Mouse (Mus musculus): ENCODE results near the gene Col26a1.

Gene Col26a1

DNA sequence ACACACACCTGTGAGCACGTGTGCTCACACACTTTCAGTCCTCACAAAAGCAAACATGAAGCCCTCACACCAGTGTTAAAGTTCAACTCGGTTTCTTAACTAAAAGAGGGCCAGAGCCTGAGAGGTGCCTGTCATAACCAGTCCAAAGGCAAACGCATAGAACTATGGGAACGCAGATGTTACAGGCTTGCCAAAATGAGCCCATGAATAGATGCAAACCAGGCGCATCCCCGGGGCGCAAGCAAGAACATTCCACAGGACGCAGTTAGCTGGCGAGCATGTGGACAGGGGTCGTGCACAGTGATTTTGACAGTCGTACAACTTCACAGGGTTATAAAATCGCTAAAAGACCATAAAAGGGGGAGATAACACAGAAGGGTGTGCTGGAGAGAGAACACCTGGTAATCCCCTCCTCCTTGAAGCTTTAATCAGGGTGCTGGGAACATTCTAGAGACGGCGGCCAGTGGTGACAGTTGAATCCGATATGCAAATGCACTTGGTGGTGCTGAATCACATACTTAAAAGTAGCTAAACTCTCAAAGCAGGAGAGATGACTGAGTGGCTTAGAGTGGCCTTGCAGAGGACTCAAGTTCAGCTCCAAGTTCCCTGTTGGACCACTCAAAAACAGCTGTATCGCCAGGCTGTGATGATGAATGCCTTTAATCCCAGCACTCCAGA is 76.5 kb downstream of the Col26a1 start:
- no peak for DNase-seq (ENCODE audit: low read depth)

DNA sequence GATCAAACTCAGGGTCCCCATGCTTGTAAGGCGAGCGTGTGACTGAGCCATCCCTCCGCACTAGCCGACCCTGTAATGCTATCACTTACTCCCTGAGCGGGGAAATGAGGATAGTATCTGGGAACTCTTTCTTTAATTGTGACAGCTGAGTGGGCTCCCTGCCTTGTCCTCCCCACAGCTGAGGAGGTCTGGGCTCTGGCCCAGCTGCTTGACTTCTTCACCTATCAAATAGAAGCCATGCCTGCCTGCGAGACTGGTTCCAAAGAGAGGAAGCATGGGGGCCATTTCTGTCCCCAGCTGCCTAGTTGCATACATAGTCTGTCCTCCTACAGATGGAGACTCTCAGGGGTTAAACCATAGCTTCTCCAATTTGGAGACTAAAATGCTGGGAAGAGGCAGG is 78.0 kb downstream of the Col26a1 start:
- no peak for DNase-seq (ENCODE audit: low read depth)

- no peak for DNase-seq (ENCODE audit: low read depth)
Observed at GRCm38 (mm10) chr5:136804246-136804645, 78.8 kb downstream of the Col26a1 start.

GRCm38 (mm10) chr5:136802732-136803131 is 80.3 kb downstream of the Col26a1 start:
- DNase-seq (ENCODE audit: low read depth) = no peak

DNA sequence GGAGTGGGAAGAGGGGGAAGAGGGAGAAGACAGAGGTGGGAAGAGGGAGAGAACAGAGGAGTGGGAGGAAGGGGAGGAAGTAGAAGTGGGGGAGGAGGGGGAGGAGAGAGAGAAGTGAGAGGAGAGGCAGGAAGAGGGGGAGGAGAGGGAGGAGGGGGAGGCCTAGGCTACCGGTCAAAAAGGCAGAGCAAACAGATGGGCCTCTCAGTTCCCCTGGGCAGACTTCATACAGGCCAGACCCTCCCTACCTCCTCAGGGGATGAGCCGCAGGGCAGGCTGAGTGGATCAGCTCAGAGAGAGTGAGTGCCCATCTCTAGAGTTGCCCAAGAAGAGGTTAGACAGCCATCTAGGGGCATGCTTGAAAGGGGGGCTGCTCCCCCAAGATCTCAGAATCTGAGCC is 86.1 kb downstream of the Col26a1 start:
- no peak for DNase-seq (ENCODE audit: low read depth)

DNA sequence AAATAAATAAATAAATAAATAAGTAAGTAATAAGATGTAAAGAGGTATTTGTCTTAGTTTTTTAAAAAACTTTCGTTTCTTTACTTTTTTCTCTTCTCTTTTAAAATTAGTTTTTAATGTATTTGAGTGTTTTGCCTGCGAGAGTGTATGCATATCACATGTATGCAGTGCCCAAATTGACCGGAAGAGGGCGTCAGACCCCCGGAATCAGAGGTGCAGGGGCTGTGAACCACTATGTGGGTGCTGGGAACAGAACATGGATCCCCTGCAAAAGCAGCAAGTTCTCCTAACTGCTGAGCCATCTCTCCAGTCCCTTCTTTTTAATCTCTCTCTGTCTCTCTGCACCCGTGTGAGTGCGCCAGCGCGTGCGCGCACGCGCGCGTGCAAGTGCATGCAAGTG is 89.2 kb downstream of the Col26a1 start:
- DNase-seq (ENCODE audit: low read depth) = no peak

DNA sequence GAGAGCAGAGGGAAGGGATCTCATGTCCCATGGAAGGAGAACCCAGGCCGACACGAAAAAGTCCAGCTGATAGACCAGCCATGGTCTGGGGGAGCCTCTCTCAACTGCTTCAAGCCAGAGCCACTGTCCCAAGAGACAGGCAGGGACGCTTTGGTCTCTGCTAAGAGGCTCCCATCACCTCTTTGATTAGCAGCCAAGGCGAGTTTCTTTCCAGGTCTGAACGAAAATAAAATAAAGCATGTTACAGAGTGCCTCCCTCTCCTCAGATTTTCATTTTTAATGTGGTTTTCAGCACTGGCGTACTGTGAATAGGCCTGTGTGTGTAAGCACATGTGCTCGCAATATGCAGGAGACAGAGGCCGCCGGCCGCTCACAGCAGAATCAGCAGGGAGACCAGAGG is 90.5 kb downstream of the Col26a1 start:
- DNase-seq (ENCODE audit: low read depth) = no peak

GRCm38 (mm10) chr5:136791204-136791603 is 91.8 kb downstream of the Col26a1 start:
- no peak for DNase-seq (ENCODE audit: low read depth)

- DNase-seq (ENCODE audit: low read depth) = peak; percentile 90
Observed at GRCm38 (mm10) chr5:136790570-136791196, 92.3 kb downstream of the Col26a1 start.

- peak; percentile 38 for DNase-seq (ENCODE audit: low read depth)
Observed at GRCm38 (mm10) chr5:136784531-136784930, 98.5 kb downstream of the Col26a1 start.

DNA sequence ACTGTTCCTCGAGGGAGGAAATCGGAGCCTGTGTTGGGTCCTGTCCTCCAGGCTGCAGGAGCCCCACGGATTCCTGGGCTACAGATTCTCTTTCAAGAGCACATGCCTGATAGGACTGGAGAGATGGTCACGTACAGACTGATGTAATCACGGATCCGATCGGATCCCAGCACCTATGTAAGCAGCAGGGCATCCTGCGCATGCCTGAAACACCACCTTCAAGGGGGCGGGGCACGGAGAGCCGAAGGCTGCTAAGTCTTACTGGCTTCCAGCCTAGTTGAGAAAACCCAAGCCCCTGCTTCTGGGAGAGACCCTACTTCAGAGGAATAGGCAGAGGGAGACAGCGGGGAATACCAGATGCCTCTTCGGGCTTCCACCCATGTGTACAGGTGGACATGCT is 100.4 kb downstream of the Col26a1 start:
- no peak for DNase-seq (ENCODE audit: low read depth)

DNA sequence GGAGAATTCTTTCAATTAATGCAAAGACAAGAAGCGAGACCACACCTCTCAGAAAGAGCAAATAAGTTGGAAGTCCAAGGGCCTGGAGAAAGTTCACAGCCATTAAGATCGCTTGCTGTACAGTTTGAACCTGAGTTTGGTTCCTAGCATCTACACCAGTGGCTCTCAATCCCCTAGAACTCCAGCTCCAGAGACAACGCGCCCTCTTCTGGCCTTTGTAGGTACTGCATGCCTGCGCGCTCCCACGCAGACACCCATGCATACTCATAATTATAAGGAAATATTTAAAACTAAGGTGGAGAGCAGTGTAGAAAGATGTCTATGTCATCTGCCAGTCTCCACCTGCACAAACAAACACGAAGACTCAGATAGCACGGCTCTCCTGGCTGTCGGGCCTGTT is 102.5 kb downstream of the Col26a1 start:
- peak; percentile 41 for DNase-seq (ENCODE audit: low read depth)

DNA sequence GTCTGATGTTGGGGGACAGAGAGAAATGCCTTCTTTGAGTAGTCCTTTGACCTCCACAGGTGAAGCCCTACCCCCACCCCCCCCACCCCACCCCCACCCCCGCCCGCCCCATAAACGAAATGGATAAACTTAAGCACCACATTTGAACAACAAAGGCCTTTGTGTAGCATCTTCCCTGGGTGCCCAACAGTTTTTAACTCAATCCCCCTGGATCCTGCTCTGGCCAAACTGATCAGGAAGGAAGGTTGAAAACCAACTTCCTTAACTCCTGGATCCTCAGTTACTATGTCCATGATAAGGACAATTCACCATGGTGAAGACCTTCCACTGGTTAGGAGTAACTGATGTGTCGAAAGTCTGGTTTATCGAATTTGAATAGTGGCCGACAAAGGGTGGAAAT is 103.1 kb downstream of the Col26a1 start:
- DNase-seq (ENCODE audit: low read depth) = no peak

DNA sequence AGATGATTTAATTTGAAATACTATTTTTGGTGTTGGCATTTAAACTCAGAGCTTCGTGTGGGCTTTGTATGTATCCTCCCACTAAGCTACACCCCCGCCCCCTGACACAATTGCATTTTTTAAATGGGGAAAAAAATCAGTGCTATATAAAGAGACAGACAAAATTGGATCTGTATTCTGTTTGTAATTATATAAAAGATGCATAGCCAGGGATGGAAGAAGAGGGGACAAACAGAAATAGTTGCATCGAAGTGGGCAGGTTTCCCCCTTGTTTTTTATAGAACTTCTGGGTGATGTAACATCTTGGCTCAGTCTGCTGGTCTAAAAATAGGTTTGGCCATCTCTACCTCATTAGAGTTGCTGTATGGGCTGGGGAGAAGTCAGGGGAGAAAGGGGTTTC is 107.5 kb downstream of the Col26a1 start:
- no peak for DNase-seq (ENCODE audit: low read depth)

GRCm38 (mm10) chr5:136773044-136774039 is 109.7 kb downstream of the Col26a1 start:
- no peak for DNase-seq (ENCODE audit: low read depth)

- DNase-seq (ENCODE audit: low read depth) = no peak
Observed at GRCm38 (mm10) chr5:136771132-136771531, 111.9 kb downstream of the Col26a1 start.

- DNase-seq (ENCODE audit: low read depth) = no peak
Observed at GRCm38 (mm10) chr5:136767304-136767703, 115.7 kb downstream of the Col26a1 start.

- no peak for DNase-seq (ENCODE audit: low read depth)
Observed at GRCm38 (mm10) chr5:136764157-136764669, 118.8 kb downstream of the Col26a1 start.

DNA sequence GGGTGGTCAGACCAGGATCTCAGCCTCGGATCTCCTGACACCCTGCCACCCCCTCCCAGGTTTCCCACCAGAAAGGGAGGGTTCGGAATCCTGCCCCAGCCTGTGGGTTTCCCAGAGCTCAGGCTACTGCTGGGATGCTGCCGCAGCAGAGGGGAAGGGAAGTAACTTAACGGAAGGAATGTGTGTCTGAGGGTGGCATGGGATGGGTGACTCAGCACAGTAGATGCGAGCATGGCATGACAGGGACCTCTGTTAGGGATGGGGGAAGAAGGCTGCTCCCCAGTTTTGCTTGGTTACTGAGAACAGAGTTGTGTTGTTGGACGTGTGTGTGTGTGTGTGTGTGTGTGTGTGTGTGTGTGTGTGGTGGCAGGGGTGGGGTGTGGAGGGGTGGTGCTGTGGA is 122.7 kb downstream of the Col26a1 start:
- no peak for DNase-seq (ENCODE audit: low read depth)

GRCm38 (mm10) chr5:136759781-136760180 is 123.2 kb downstream of the Col26a1 start:
- DNase-seq (ENCODE audit: low read depth) = no peak

GRCm38 (mm10) chr5:136755696-136756095 is 127.3 kb downstream of the Col26a1 start:
- DNase-seq (ENCODE audit: low read depth) = peak; percentile 84

DNA sequence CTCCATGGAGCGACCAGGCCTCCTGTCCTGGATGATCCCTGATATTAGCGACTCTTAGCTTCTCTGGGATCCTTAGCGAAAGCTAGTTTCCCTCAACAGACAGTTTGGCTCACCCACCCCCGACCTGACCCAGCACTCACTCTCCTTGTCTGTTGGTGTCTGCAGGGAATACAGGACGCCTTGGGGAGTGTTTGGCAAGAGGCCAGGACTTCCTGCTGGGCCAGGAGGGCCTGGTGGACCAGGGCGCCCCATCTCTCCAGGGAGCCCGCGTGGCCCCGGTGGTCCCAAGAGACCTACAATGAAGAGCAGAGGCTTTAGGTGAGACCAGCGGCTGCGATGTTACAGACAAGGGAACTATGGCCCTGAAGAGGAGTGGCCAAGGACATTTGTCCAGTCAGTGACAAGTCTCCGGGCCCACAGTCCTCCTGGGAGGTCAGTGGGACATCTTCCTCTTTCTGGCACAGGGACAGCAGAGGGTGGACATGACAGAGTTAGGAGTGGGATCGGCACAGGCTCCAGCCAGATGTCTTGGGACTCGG is 128.9 kb downstream of the Col26a1 start:
- DNase-seq (ENCODE audit: low read depth) = peak; percentile 4
